Mouse (Mus musculus) olfactory bulb, adult 2 months (tissue): ENCODE measurements at regions not wholly inside any gene's neighbourhood (a gene's known extent, or its start where the extent isn't known, plus 50 kb on each side); places are given as distances from the start of the nearest gene placed in this dataset.

ENCODE experiments used
- CTCF ChIP-seq: fragments of 200-500 bp; IDR thresholded peaks from 2 replicates; pipeline ENCODE4 v1.5.1; 2012; ENCODE audit warnings: low read depth, mild to moderate bottlenecking, low read length, moderate library complexity; ENCODE audit not compliant: insufficient read depth
- POLR2A ChIP-seq: fragments of 200-500 bp; IDR thresholded peaks from 2 replicates; pipeline ENCODE4 v1.6.1; 2012; ENCODE audit warnings: mild to moderate bottlenecking, low read depth, low read length, moderate library complexity; ENCODE audit not compliant: insufficient read depth

DNA sequence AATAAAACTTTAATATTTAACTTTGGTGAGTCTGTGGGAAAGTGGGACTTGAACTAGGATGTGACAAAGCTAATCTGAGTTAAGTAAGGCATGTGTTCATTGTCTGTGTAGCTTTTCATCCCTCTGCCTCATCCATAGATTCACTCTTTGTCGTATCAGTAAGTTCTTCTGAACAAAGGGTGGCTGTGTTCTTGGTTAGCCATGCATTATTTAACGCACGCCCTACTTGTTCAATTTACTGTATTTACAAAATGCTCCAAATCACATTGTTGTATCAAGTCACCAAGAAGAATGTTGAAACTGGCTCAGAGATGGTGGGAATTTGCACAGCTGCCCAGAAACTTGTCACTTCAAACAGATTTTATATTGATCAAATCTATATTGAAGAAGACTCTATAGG is 132.2 kb upstream of the Meis1 start:
- TF ChIP-seq CTCF = no peak
- no peak for TF ChIP-seq POLR2A
